Mouse (Mus musculus) adrenal gland (tissue): ENCODE data around the gene Tmem169.

Experiments
- intact Hi-C: fragments of 180-260 bp; cut with DNase I; formaldehyde crosslinking; loops from one replicate; pipeline ENCODE4 v1.15.1; 2025

Gene Tmem169

DNA sequence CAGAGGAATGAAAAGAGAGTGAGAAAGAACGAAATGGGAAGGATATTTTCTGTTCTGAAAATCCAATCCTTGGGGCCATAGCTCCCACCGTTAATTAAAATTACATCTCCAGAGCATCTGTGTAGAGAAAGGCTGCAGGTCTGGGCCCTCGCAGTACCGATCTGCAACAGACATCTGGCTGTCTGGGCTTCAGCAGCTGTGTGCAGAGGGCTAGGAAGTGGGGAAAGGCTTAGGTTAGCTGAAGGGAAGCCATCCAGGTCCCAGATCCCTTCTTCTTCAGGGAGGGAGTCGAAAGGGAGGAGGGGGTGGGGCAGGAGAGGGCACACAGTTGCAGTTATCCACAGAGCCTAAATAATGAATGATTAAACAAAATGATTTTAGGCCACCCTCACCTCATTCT lies 370 bp downstream of the Tmem169 start:
- intact Hi-C loops, result no loop called here

DNA sequence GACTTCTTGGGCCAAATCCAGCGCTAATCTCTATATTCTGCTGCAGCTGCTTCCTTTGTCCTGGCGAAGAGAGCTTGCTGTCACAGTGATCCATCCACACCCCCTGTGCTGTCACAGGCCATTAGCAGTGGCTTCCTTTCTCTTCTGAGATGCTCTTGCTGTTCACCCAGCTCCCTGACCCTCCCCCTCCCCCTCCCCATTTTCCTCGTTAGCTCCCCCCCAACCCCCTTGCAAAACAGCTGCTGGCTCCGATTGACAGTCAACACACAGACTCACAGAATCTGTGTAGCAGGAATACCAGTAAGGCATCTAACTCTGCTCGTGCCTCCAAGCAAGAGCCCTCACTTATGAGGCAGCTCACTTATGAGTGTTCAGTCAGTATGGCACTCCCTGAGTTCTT lies 2.7 kb downstream of the Tmem169 start:
- intact Hi-C loops, result no loop called here

DNA sequence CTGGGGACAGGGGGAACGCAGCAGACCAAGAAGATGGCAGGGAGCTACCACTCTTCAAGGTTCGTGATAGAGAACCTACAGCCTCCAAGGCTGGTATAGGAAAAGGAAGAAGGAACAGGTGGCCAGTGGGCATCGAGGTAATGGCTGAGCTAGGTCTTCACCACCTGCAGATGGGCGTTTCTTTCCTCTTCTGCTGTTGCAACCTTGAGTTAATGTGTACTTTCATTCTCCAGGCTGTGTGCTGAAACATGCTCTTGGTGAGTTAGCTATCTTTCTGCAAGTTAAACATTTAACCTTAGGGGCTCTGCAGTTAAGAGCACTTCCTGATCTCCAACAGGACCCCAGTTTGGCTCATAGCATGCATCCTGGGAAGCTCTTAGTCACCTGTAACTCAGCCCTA lies 3.7 kb downstream of the Tmem169 start:
- intact Hi-C loops, result no loop called here

DNA sequence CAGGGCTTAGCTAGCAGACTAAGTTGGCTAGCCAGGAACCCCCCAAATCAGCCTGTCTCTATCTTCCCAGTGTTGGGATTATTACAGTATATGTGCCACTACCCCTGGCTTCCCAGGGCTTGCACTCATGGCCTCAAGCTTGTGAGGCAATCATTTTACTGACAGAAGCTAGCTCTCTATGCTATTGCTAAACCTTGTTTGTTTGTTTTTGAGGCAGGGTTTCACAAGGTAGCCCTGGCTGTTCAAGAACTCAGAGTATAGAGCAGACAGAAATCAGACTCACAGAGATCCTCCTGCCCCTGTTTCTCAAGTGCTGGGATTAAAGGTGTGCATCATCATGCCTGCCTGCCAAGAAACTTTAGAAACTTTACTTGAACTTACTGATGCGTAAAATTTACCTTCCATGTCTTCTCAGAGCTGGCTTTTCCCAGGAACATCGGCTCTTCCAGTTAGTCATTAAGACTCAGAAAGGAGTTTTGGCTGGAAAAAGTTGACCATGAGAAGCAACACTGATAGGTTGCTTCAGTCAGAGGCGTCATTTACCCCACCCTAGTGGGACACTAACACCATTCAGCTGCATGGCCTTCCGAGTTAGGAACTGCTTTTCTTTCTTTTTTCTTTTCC lies 4.5 kb downstream of the Tmem169 start:
- intact Hi-C loops, result no loop called here

DNA sequence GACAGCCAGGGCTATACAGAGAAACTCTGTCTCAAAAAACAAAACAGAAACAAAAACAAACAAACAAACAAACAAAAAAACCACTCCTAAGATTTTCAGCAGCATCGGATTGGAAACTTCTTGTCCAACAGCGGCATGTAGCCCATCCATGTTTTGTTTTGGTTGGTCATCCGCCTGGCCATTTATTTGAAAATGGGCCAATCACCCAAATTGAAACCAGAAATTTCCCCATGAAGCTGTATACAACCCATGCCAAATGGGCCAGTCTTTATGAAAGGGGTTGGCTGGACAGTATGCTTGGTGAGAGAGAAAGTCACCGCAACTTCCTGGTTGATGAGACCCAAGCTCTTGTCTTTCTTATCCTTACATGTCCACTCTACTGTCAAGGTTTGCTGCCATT lies 6.7 kb downstream of the Tmem169 start:
- intact Hi-C loops, result no loop called here

DNA sequence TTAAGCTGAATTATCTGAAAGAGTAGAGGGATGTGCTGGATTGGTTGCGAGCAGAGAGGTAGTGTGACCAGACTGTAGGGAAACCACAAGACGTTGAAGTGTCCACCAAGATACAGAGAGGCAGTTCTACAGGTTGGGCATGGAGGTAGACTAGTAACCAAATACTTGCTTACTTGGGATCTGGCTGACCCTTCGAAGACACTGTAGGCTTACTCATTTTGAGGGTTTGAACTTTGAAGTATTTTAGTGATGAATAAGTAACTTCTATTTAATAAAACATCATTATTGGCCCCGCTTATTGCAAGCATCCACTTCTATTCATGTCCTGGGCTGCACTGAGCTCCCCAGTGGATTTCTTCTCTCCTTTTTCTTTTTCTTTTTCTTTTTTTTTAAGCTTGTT lies 7.3 kb downstream of the Tmem169 start:
- intact Hi-C loops, result no loop called here

DNA sequence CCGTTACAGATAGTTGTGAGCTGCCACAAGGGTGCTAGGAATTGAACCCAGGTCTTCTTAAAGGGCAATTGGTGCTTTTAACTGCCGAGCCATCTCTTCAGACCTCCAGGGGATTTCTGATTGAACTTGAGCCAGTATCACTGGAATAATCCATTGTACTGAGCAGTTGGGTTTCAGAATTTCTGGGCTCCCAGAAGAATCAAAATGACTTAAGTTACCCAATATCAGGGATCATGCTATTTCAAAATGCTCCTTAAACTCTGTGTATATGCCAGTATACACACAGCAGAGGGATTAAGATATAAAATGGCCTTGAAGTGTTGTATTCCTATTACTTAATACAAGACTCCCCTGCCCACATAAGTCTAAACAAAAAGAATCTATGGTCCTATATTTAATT lies 7.8 kb downstream of the Tmem169 start:
- intact Hi-C loops, result no loop called here

DNA sequence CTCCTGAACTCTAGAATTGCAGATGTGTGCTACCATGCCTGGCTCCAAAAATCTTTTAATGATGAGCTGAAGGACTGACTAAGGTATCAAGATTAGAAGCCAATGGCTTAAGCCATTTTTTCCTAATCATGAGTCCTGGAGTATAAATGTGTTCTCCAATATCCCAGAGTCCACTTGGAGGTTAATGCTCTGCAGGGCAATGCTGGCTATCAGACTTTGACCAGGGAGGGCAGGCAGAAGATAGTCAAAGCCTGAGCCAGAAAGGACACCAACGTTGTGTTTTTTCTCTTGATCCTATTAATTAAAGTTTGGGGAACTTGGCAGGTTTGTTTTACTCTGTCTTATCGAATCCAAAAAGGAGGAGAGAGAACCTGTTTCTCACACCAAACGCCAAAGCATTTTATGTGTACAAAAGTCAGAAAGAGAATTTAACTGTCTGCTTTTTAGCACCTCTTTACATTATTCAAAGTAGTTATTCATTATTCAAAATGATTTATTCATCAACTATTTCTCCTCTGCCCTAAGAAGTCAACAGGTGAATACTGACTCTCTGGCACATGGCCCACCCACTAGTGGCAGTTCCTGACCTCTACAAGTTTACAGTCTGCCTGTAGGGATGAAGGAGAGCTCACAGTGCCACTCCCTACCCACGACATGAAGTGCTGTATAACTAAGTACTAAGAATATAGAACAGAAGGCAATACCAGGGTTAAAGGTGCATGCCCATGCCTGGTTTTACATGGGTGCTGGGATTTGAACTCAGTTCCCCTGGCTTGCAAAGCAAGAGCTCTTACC lies 9.9 kb downstream of the Tmem169 start:
- intact Hi-C loops, result no loop called here

DNA sequence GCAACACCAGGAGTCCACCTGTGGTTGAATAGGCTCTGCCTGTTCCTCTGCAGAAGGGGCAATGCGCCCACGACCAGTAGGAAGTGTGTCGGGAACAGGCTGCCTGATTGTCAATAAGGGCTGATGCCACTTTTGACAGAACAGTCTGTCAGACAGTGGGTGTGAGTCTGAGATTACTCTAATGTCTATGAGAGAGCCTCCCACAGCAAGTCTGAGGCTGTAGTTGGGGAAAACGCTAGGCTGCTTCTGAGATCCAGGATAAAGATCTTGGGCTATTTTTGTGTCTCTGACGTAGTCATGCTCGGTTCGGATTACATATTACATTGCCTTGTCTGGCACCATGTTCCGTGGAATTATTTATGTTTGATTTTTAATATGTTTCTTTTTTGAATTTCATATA lies 11.6 kb downstream of the Tmem169 start:
- intact Hi-C loops, result no loop called here

DNA sequence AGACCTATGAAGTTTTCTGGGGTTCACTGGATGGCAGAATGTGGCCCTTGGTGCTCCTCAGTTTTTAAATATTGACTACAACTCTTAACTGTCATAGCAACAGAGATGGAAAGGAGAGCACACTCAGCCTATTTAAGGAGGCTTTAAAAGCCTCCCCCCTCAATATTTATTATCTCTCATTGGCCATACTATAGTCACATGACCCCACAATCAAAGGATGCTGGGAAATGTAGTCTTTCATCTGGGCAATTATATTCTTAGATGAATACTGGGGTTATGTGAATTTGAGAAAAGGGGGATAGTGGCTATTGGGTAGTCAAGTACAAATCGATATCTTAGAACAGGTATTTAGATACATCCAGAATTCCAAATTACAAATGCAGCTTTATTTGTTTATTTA lies 17.7 kb downstream of the Tmem169 start:
- intact Hi-C loops, result no loop called here

DNA sequence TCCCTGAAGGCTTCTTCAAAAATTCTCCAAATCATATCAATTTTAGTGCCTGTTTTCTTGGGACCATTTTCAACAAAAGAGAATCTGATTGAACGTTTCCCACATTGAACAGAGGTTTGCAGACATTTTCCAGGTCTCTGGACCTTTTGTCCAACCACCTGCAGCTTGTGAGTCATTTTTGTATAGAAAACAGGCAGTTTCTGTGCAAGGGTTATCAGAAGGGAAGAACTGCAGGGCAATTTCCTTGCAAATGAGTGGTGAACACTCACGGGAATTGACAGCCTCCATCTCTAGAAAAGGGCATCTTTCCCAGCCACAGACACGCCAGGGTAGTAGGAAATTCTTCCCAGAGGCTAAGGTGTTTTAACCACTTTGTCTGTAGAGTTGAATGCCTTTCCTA lies 22.1 kb downstream of the Tmem169 start:
- intact Hi-C loops, result no loop called here

DNA sequence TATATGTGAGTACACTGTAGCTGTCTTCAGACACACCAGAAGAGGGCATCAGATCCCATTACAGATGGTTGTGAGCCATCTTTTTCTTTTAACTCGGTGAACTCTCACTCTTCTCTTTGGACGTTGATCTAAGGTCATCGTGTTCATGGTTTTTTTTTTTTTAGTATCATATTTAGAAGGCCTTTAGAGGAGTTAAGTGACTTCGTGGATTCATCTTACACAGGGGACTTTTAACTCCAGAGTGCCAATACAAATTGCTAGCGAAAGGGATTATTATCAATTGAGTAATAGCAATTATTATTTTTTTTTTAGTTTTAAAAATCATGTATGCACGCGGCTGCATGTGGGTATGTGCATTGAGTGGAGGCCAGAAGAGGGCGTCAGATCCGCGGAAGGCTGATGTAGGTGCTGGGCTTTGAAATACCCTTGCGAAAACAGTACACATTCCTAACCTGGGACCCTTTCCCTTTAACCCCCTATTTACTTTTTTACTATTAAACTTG lies 22.6 kb downstream of the Tmem169 start:
- intact Hi-C loops, result no loop called here

DNA sequence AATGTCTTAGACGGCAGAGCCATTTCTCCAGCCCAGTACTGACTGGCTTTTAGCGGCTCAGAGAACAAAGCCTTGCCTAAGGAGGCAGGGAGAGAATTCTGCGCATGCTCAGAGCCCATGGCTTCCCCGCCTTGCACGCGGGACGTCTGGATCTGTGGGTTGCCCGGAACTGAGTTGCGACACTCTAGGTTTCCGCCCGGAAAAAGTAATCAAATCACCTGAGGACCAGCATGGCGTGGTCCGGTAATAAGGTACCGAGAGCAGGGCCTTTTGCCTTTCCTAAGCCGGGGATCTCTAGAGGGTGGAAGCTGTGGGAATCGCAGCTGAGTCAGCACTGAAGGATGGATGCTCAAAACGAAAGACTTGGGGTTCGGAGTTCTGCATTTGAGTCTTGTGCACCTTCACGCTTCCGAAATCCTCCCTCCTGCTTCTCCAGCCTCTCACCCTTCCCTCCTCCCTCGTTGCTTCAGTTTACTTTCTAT lies 23.2 kb downstream of the Tmem169 start, which contains the start of gene Xrcc5:
TSS of gene Xrcc5 (plus strand) at position 105 of the 482 bp plus-strand sequence.
- intact Hi-C loops, result no loop called here

DNA sequence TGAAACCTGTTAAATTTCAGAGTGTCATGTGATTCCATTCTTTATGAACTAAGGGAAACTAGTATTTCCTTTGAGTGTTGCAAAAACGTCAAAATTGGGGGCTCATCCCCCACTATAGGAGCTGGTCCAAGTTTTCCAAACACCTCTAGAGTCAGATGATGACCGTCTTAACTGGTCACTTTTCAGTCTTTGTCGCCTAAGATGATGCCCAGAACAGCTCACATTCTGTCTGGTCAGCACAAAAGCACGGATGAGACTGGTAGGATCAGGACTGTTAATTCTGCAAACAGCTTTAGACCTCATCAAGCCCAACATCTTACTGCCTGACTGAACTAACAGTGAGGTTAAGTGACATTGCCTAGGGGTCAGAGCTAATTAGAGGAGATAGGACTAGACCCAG lies 24.8 kb downstream of the Tmem169 start:
- intact Hi-C loops, result no loop called here

DNA sequence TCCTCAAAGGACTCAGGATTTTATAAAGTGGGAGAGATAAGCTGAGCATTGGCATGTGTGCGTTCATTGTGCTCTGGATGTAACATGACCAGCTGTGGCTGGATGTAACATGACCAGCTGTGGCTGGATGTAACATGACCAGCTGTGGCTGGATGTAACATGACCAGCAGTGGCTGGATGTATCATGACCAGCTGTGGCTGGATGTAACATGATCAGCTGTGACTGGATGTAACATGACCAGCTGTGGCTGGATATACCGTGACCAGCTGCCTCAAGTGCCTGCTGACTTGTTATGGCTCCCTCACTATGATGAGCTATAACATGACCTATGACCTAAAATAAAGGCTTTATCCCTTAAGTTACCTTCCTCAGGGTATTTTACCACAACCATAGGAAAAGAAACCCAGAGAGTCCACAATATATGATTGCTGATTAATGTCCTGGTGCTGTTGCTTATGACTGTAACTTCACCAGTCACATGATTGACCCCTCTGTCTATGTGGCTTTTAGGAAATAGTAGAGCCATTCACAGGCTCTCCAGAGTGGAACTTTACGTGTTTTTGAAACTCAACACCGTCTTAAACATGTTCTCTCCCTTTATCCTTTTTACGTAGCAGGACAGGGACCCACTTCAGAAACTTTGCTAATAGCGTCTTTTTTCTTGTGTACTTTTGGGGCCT lies 25.7 kb downstream of the Tmem169 start:
- intact Hi-C loops, result loop anchor here (5.0 to 10.0 kb wide), 4 partner anchors 255 to 542 kb away; partner anchors contain the start of gene Rpl37a

DNA sequence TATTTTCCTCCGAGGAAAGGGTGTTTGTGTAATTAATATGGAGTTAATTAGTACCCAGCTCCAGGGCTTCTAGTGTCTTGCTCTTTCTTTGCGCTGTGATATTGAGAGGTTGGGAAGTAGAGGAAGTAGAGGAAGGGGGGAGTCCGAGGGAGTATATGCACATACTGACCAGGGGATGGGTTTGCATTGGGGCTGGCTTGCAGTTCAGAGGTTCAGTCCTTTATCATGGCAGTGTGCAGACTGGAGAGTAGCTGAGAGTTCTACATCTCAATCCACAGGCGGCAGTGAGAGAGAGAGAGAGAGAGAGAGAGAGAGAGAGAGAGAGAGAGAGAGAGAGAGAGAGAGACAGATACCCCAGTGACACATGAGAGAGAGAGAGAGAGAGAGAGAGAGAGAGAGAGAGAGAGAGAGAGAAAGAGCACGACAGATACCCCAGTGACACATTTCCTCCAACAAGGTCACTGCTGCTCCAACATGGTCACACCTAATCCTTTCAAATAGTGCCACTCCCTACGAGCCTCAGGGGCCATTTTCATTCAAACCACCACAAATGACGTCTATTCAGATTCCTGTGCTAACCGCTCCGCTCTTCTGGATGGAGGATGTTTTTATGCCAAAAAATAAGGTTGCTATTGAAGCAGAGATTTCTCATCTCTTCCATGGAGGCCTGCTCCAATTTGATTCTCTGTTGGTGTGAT lies 28.7 kb downstream of the Tmem169 start:
- intact Hi-C loops, result loop anchor here (5.0 to 10.0 kb wide), 4 partner anchors 252 to 539 kb away; partner anchors contain the start of gene Rpl37a

DNA sequence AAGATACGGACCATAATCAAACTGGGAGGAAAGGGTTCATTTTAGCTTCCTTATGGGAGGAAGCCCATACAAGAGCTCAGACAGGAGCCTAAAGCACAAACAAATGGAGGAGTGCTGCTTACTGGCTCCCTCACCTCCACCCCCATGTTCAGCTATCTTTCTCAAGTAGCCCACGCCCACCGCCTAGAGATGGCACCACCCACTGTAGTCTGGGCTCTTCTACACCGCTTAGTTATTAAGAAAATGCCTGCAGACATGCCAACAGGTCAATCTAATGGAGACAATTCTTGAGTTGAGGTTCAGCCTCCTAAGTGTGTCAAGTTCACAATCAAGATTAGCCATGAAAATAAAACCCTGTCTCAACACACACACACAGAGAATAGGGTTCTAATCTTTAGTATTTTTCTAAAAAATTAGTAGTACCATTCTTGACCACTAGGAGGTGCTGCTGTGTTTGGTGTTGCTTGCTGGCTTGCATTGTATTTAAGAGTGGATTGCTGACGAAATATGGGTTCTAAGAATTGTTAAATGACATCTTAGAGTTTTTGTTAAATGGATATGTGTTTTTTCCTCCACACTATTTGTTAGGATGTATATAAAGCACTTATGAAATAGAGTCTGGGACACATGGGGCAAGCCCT lies 29.4 kb downstream of the Tmem169 start:
- intact Hi-C loops, result loop anchor here (5.0 to 10.0 kb wide), 4 partner anchors 251 to 539 kb away; partner anchors contain the start of gene Rpl37a

DNA sequence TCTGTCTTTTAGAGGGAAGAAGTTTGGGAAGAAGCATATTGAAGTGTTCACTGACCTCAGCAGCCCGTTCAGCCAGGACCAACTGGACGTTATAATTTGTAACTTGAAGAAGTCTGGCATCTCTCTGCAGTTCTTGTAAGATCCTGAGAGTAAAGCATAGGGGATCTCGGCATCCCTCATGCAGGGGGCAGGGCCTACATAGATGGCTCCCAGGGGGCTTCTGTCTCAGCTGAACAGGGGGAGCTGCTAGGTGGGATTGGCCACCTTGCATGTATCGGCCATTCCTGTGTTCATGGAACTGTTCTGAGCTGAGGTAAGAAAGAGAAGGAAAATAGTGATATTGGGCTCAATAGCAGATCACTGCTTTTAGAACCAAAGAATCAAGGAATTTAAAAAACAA lies 31.3 kb downstream of the Tmem169 start:
- intact Hi-C loops, result loop anchor here (10.0 kb wide), 3 partner anchors 249 to 399 kb away; partner anchors contain the start of gene Rpl37a

DNA sequence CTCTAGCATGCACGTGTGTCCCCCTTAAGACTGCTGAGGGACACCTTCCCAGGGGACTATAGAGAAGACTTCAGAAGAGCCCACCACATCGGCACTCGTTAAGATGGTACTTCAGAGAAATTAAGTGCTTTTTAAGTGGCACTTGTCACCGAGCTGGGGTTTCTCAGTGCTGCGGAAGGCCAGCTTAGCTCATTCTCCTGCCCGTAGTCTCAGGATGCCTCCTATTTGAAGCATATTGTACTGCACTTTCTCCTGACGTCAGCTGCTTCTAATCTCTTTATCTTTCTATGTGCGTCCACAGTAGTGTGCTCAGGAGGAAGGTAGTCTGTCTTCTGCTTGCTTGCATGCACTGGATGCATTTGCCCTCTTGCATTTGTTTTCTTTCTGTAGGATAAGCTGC lies 32.2 kb downstream of the Tmem169 start:
- intact Hi-C loops, result loop anchor here (10.0 kb wide), 3 partner anchors 248 to 398 kb away; partner anchors contain the start of gene Rpl37a

DNA sequence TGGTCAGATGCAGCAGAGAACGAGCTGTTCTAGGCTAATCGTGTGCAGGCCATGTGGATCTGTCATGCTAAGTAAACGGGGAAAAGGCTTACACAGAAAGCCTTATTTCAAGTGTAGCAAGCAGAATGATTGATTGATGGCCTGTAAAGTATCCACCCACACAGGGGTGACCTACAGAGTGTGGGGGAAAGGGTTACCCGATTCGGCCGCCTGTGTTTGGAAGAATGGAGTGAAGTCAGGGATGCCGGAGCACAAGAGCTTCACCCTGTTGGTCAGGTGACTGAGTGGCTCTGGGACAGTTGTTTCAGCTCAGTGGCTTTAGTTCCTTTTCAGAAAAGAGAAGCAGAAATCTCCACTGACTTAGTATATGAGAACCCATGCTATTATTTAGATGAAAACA lies 32.7 kb downstream of the Tmem169 start:
- intact Hi-C loops, result loop anchor here (10.0 kb wide), 3 partner anchors 248 to 398 kb away; partner anchors contain the start of gene Rpl37a
